Mouse (Mus musculus) heart, embryonic 16.5 days (tissue): ENCODE measurements around the gene Irgq. TPM values are rescaled to one million over a fixed set of nuclear protein-coding genes. Genes with fewer than 3 reads are reported as not detected.
"Not testable (repeated sequence)": the region's sequence is repeated elsewhere in the genome, so short reads cannot be mapped to it uniquely, and the experiment has no call there.

Experiments used
- ATAC-seq: fragments of 200-750 bp; cut with Nextera tagmentation; replicated peaks from 2 replicates; pipeline ENCODE4 v1.8.0; 2017; ENCODE audit warnings: moderate number of reproducible peaks; ENCODE audit not compliant: insufficient read depth, low FRiP score; ENCODE audit errors: extremely low read depth
- H3K27ac ChIP-seq: fragments of 300-500 bp; sonication (generic); 2 replicates; pipeline ENCODE4 v1.5.1; 2014; ENCODE audit warnings: mild to moderate bottlenecking, low read length, control low read depth, moderate library complexity
- H3K27me3 ChIP-seq: fragments of 300-500 bp; sonication (generic); 2 replicates; pipeline ENCODE4 v1.6.1; 2014; ENCODE audit warnings: low read length, mixed read lengths; ENCODE audit not compliant: control insufficient read depth, insufficient read depth
- H3K36me3 ChIP-seq: fragments of 300-500 bp; sonication (generic); 2 replicates; pipeline ENCODE4 v1.6.1; 2014; ENCODE audit not compliant: control insufficient read depth, insufficient read depth
- H3K4me1 ChIP-seq: fragments of 300-500 bp; sonication (generic); 2 replicates; pipeline ENCODE4 v1.6.1; 2014; ENCODE audit warnings: low read length, mixed read lengths; ENCODE audit not compliant: control insufficient read depth, insufficient read depth
- H3K4me2 ChIP-seq: fragments of 300-500 bp; sonication (generic); 2 replicates; pipeline ENCODE4 v1.6.1; 2014; ENCODE audit warnings: low read depth, mild to moderate bottlenecking, control low read depth, low read length
- H3K4me3 ChIP-seq: fragments of 300-500 bp; sonication (generic); 2 replicates; pipeline ENCODE4 v1.5.1; 2014; ENCODE audit warnings: mild to moderate bottlenecking, control low read depth, low read length
- H3K9ac ChIP-seq: fragments of 300-500 bp; sonication (generic); 2 replicates; pipeline ENCODE4 v1.6.1; 2014; ENCODE audit warnings: low read length, control low read depth
- H3K9me3 ChIP-seq: fragments of 300-500 bp; sonication (generic); replicated peaks from 2 replicates; pipeline ENCODE4 v1.6.1; 2016; ENCODE audit warnings: low read length; ENCODE audit not compliant: control insufficient read depth
- WGBS: fragments of 180-500 bp; shearing (Covaris S2); extraction: QIAGEN DNeasy Blood & Tissue Kit; methylation state at CpG from one replicate; pipeline ENCODE4 v1.1.7; 2014; 5-methylcytosine and 5-hydroxymethylcytosine counted together
- polyA plus RNA-seq: library from polyadenylated mRNA; unstranded; fragments of >200 nt; fragmentation: Nextera tagmentation; extraction: Ambion mirVana; gene quantifications from 2 replicates; pipeline ENCODE4 v1.2.1, GENCODE M21; 2015

Gene Irgq
- polyA plus RNA-seq, 1 experiment from 2014 or later = 6.1 TPM

- Histone ChIP-seq H3K27ac (peak within 1 kb of the TSS; percentile 99), H3K27me3 (peaks cover 15% of the 10 kb centered on the region), H3K4me1 (peaks cover 27% of the 10 kb centered on the region), H3K4me3 (peak within 1 kb of the TSS; percentile 74), H3K9ac (peak within 1 kb of the TSS; percentile 94), H3K9me3 (no peaks in the 10 kb centered on the region), H3K4me2 (peak within 1 kb of the TSS; percentile 84), H3K36me3 (no peaks in the 10 kb centered on the region)
- under 1% methylated on average over 84 of the region's 84 CpGs for WGBS
- ATAC-seq = peak; percentile 83
These were observed 23.4 kb upstream of the Irgq start, which contains the start of gene Zfp428 for GRCm38 (mm10) chr7:24506838-24507725. Zfp428 (plus strand) TSS chr7:24507006.

- peak overlapping the region; percentile 94 for H3K9ac ChIP-seq
- no peaks in the 10 kb centered on the region for H3K36me3 ChIP-seq
- H3K27me3 ChIP-seq = peaks cover 9% of the 10 kb centered on the region
- no peaks in the 10 kb centered on the region for H3K9me3 ChIP-seq
- peaks cover 27% of the 10 kb centered on the region for H3K4me1 ChIP-seq
- WGBS = 1% methylated on average over 20 of the region's 20 CpGs
- peak overlapping the region; percentile 99 for H3K27ac ChIP-seq
- H3K4me3 ChIP-seq = peak overlapping the region; percentile 74
- H3K4me2 ChIP-seq = peak overlapping the region; percentile 84
- no peak; the same call in 1 of the 2 replicates for ATAC-seq
These were observed 22.8 kb upstream of the Irgq start for GRCm38 (mm10) chr7:24507726-24508114.

GRCm38 (mm10) chr7:24512355-24512754 lies 18.1 kb upstream of the Irgq start, which contains the start of gene AC161166.1:
AC161166.1 (minus strand) TSS chr7:24512455.
- no peak within 1 kb of the TSS for H3K9ac ChIP-seq
- H3K27me3 ChIP-seq = no peaks in the 10 kb centered on the region
- no peaks in the 10 kb centered on the region for H3K9me3 ChIP-seq
- 86% methylated on average over 7 of the region's 7 CpGs for whole genome bisulfite sequencing
- H3K27ac ChIP-seq = no peak within 1 kb of the TSS
- peaks cover 4% of the 10 kb centered on the region; the same call in 1 of the 2 replicates for H3K4me1 ChIP-seq
- H3K4me2 ChIP-seq = no peak within 1 kb of the TSS
- peaks cover 3% of the 10 kb centered on the region; the same call in 1 of the 2 replicates for H3K36me3 ChIP-seq
- ATAC-seq = no peak
- H3K4me3 ChIP-seq = no peak within 1 kb of the TSS

GRCm38 (mm10) chr7:24516319-24516718 lies 14.2 kb upstream of the Irgq start:
- H3K9ac ChIP-seq, H3K4me1 ChIP-seq, H3K9me3 ChIP-seq, H3K27ac ChIP-seq, H3K4me2 ChIP-seq, H3K4me3 ChIP-seq, ATAC-seq, H3K36me3 ChIP-seq, H3K27me3 ChIP-seq: not testable (repeated sequence)
- 78% methylated on average over 8 of the region's 8 CpGs for WGBS

GRCm38 (mm10) chr7:24517077-24517476 lies 13.4 kb upstream of the Irgq start:
- 58% methylated on average over 5 of the region's 5 CpGs for WGBS
- no peak for ATAC-seq

GRCm38 (mm10) chr7:24517654-24518053 lies 12.8 kb upstream of the Irgq start:
- Histone ChIP-seq H3K36me3 (peaks cover 3% of the 10 kb centered on the region; the same call in 1 of the 2 replicates), H3K27me3 (no peaks in the 10 kb centered on the region), H3K9ac (no peak overlapping the region), H3K4me1 (no peaks in the 10 kb centered on the region), H3K4me3 (no peak overlapping the region), H3K4me2 (no peak overlapping the region), H3K9me3 (no peaks in the 10 kb centered on the region), H3K27ac (no peak overlapping the region)
- WGBS = 59% methylated on average over 6 of the region's 6 CpGs
- no peak for ATAC-seq

More at GRCm38 (mm10) chr7:24517077-24517476, 13.4 kb upstream of the Irgq start:
- no peak overlapping the region for H3K4me3 ChIP-seq
- no peaks in the 10 kb centered on the region for H3K4me1 ChIP-seq
- H3K9me3 ChIP-seq = no peaks in the 10 kb centered on the region
- peaks cover 3% of the 10 kb centered on the region; the same call in 1 of the 2 replicates for H3K36me3 ChIP-seq
- no peak overlapping the region for H3K27ac ChIP-seq
- H3K4me2 ChIP-seq = no peak overlapping the region
- no peak overlapping the region for H3K9ac ChIP-seq
- no peaks in the 10 kb centered on the region for H3K27me3 ChIP-seq

- no peak for ATAC-seq
- no peak overlapping the region for H3K9ac ChIP-seq
- H3K27me3 ChIP-seq = no peaks in the 10 kb centered on the region
- no peak overlapping the region for H3K4me2 ChIP-seq
- H3K27ac ChIP-seq = no peak overlapping the region
- H3K9me3 ChIP-seq = no peaks in the 10 kb centered on the region
- H3K4me3 ChIP-seq = no peak overlapping the region
- WGBS = 29% methylated on average over 3 of the region's 3 CpGs
- peaks cover 3% of the 10 kb centered on the region; the same call in 1 of the 2 replicates for H3K36me3 ChIP-seq
- H3K4me1 ChIP-seq = no peaks in the 10 kb centered on the region
These were observed 11.4 kb upstream of the Irgq start for GRCm38 (mm10) chr7:24519130-24519529.

GRCm38 (mm10) chr7:24520054-24520453 lies 10.4 kb upstream of the Irgq start:
- WGBS = 87% methylated on average over 10 of the region's 10 CpGs

GRCm38 (mm10) chr7:24522805-24523204 lies 7.7 kb upstream of the Irgq start:
- H3K36me3 ChIP-seq = no peaks in the 10 kb centered on the region
- 49% methylated on average over 5 of the region's 5 CpGs for WGBS
- H3K27me3 ChIP-seq = no peaks in the 10 kb centered on the region
- no peak overlapping the region for H3K4me3 ChIP-seq
- H3K4me2 ChIP-seq = no peak overlapping the region
- no peaks in the 10 kb centered on the region for H3K9me3 ChIP-seq
- no peak overlapping the region for H3K27ac ChIP-seq
- H3K9ac ChIP-seq = no peak overlapping the region
- no peak for ATAC-seq
- no peaks in the 10 kb centered on the region for H3K4me1 ChIP-seq

More at GRCm38 (mm10) chr7:24520054-24520453, 10.4 kb upstream of the Irgq start:
- not testable (repeated sequence) for H3K9me3 ChIP-seq, H3K27me3 ChIP-seq, H3K4me3 ChIP-seq, H3K27ac ChIP-seq, ATAC-seq, H3K4me2 ChIP-seq, H3K4me1 ChIP-seq, H3K9ac ChIP-seq, H3K36me3 ChIP-seq
